9 mouse cellular contexts compared by ENCODE assay signal in genomic region chr11:76363178-76363577, GRCm38 (mm10). TPM values are rescaled to one million over a fixed set of nuclear protein-coding genes. Genes with fewer than 3 reads are reported as not detected.
A peak's percentile ranks its signal among the peaks of the same experiment; 100 is the strongest.
DNase-seq lines count a peak whose midpoint lies in the region; ATAC-seq and TF ChIP-seq lines count a peak whose summit lies in the region.
"Had no signal": no experiment of that assay in that cellular context is flagged by ENCODE, and none has a peak within 500 bp of the region (broad histone marks: within the 10 kb centered on the region; RNA-seq: fewer than 3 reads in every experiment).

No protein-coding gene starts in this region.

- DNase-seq in forebrain, embryonic 10.5 days (ENCODE audit: extremely low spot score, low spot score), result no peak
- no peak for DNase-seq in lung, postnatal 0 days (ENCODE audit: low spot score)
- no peak for DNase-seq in hindbrain, postnatal 0 days (ENCODE audit: low spot score)
- no peak for DNase-seq in frontal cortex, postnatal 25 days (ENCODE audit: low spot score in 2 of 2)

- peak overlapping the region; percentile 76 for H3K27ac ChIP-seq in forebrain, embryonic 10.5 days
- no peak overlapping the region for H3K27ac ChIP-seq in forebrain, embryonic 16.5 days (ENCODE audit: low read length)
- 0 out of 2 replicates have a peak overlapping the region, but pooled peaks have one; percentile 20 for H3K27ac ChIP-seq in lung, embryonic 15.5 days
- H3K27ac ChIP-seq in lung, postnatal 0 days (ENCODE audit: low read length), result no peak overlapping the region
- peak overlapping the region; percentile 45; the same call in 1 of the 2 replicates for H3K27ac ChIP-seq in hindbrain, postnatal 0 days
- H3K27ac ChIP-seq in stomach, embryonic 15.5 days, result peak overlapping the region; percentile 33

- peak overlapping the region; percentile 29 for H3K4me3 ChIP-seq in forebrain, embryonic 10.5 days
- no peak overlapping the region for H3K4me3 ChIP-seq in forebrain, embryonic 16.5 days (replicated peaks; ENCODE audit: low read length)
- no peak overlapping the region for H3K4me3 ChIP-seq in lung, embryonic 15.5 days
- no peak overlapping the region for H3K4me3 ChIP-seq in lung, postnatal 0 days (ENCODE audit: low read depth, low read length)
- no peak overlapping the region for H3K4me3 ChIP-seq in hindbrain, postnatal 0 days (ENCODE audit: low read length)
- H3K4me3 ChIP-seq in stomach, embryonic 15.5 days (replicated peaks), result no peak overlapping the region
- H3K4me3 ChIP-seq: erythroblast, embryonic 14.5 days had no signal

- no peaks in the 10 kb centered on the region for H3K9me3 ChIP-seq in forebrain, embryonic 10.5 days
- no peaks in the 10 kb centered on the region for H3K9me3 ChIP-seq in forebrain, embryonic 16.5 days (ENCODE audit: control insufficient read depth, low read length)
- H3K9me3 ChIP-seq in lung, embryonic 15.5 days, result no peaks in the 10 kb centered on the region
- H3K9me3 ChIP-seq in lung, postnatal 0 days (ENCODE audit: low read length), result no peaks in the 10 kb centered on the region
- H3K9me3 ChIP-seq in hindbrain, postnatal 0 days (ENCODE audit: low read length), result no peaks in the 10 kb centered on the region
- H3K9me3 ChIP-seq in stomach, embryonic 15.5 days, result no peaks in the 10 kb centered on the region

- TF ChIP-seq EP300 in lung, postnatal 0 days (IDR thresholded peaks at IDR 0.05), result no peak

- peaks cover 28% of the 10 kb centered on the region for H3K36me3 ChIP-seq in forebrain, embryonic 10.5 days (replicated peaks)
- no peaks in the 10 kb centered on the region for H3K36me3 ChIP-seq in forebrain, embryonic 16.5 days (ENCODE audit: control insufficient read depth, insufficient read depth)
- H3K36me3 ChIP-seq in lung, embryonic 15.5 days, result no peaks in the 10 kb centered on the region
- H3K36me3 ChIP-seq in lung, postnatal 0 days (ENCODE audit: insufficient read depth, low read length), result no peaks in the 10 kb centered on the region
- no peaks in the 10 kb centered on the region for H3K36me3 ChIP-seq in hindbrain, postnatal 0 days (ENCODE audit: insufficient read depth, low read length)
- H3K36me3 ChIP-seq in stomach, embryonic 15.5 days, result no peaks in the 10 kb centered on the region

- H3K4me1 ChIP-seq in forebrain, embryonic 10.5 days, result peaks cover 80% of the 10 kb centered on the region
- H3K4me1 ChIP-seq in forebrain, embryonic 16.5 days (replicated peaks; ENCODE audit: control insufficient read depth, insufficient read depth, low read length), result peaks cover 20% of the 10 kb centered on the region
- H3K4me1 ChIP-seq in lung, embryonic 15.5 days, result peaks cover 41% of the 10 kb centered on the region
- H3K4me1 ChIP-seq in lung, postnatal 0 days (ENCODE audit: insufficient read depth, low read depth, low read length), result no peaks in the 10 kb centered on the region
- H3K4me1 ChIP-seq in hindbrain, postnatal 0 days (ENCODE audit: insufficient read depth, low read length), result peaks cover 18% of the 10 kb centered on the region
- H3K4me1 ChIP-seq in stomach, embryonic 15.5 days, result peaks cover 25% of the 10 kb centered on the region

- H3K27me3 ChIP-seq in forebrain, embryonic 10.5 days (ENCODE audit: poor library complexity, severe bottlenecking), result no peaks in the 10 kb centered on the region
- no peaks in the 10 kb centered on the region for H3K27me3 ChIP-seq in forebrain, embryonic 16.5 days (replicated peaks; ENCODE audit: control insufficient read depth, insufficient read depth, low read length)
- no peaks in the 10 kb centered on the region for H3K27me3 ChIP-seq in lung, embryonic 15.5 days
- no peaks in the 10 kb centered on the region for H3K27me3 ChIP-seq in lung, postnatal 0 days (replicated peaks; ENCODE audit: insufficient read depth, low read length)
- no peaks in the 10 kb centered on the region for H3K27me3 ChIP-seq in hindbrain, postnatal 0 days (ENCODE audit: insufficient read depth, low read length)
- H3K27me3 ChIP-seq in stomach, embryonic 15.5 days (replicated peaks), result no peaks in the 10 kb centered on the region

- no peak overlapping the region for H3K9ac ChIP-seq in forebrain, embryonic 16.5 days (replicated peaks; ENCODE audit: low read depth, low read length)
- no peak overlapping the region for H3K9ac ChIP-seq in lung, embryonic 15.5 days
- no peak overlapping the region for H3K9ac ChIP-seq in lung, postnatal 0 days (replicated peaks; ENCODE audit: low read depth)
- H3K9ac ChIP-seq in hindbrain, postnatal 0 days (replicated peaks; ENCODE audit: low read length), result no peak overlapping the region
- no peak overlapping the region for H3K9ac ChIP-seq in stomach, embryonic 15.5 days

- TF ChIP-seq CTCF in lung, postnatal 0 days (IDR thresholded peaks at IDR 0.05), result no peak
- TF ChIP-seq CTCF in hindbrain, postnatal 0 days (IDR thresholded peaks at IDR 0.05; ENCODE audit: low read depth), result no peak

- H3K4me2 ChIP-seq in forebrain, embryonic 16.5 days (ENCODE audit: low read length), result no peak overlapping the region
- no peak overlapping the region for H3K4me2 ChIP-seq in lung, embryonic 15.5 days
- no peak overlapping the region for H3K4me2 ChIP-seq in lung, postnatal 0 days (replicated peaks; ENCODE audit: low read depth, low read length)
- no peak overlapping the region for H3K4me2 ChIP-seq in hindbrain, postnatal 0 days (ENCODE audit: low read depth, low read length)
- H3K4me2 ChIP-seq in stomach, embryonic 15.5 days, result no peak overlapping the region

- 20% methylated on average over 6 of the region's 6 CpGs for WGBS in forebrain, embryonic 10.5 days
- WGBS in forebrain, embryonic 16.5 days, result 17% methylated on average over 6 of the region's 6 CpGs
- WGBS in lung, embryonic 15.5 days, result 6% methylated on average over 6 of the region's 6 CpGs
- WGBS in lung, postnatal 0 days, result 28% methylated on average over 6 of the region's 6 CpGs
- WGBS in hindbrain, postnatal 0 days, result 18% methylated on average over 6 of the region's 6 CpGs
- 28% methylated on average over 6 of the region's 6 CpGs for WGBS in stomach, embryonic 15.5 days

- no peak for ATAC-seq in forebrain, embryonic 16.5 days
- no peak for ATAC-seq in lung, embryonic 15.5 days (ENCODE audit: borderline replicate concordance, extremely low read depth, low FRiP score, low TSS enrichment)
- no peak for ATAC-seq in lung, postnatal 0 days
- ATAC-seq in hindbrain, postnatal 0 days, result peak; percentile 49; the same call in 1 of the 2 replicates
- 0 out of 2 replicates have a peak, but pooled peaks have one; percentile 45 for ATAC-seq in stomach, embryonic 15.5 days (ENCODE audit: insufficient read depth, low FRiP score, low read depth)
- no peak for ATAC-seq in erythroblast, adult 5-6 weeks (replicated peaks; ENCODE audit: low FRiP score, poor library complexity, severe bottlenecking)

RNA-seq across cellular contexts. Expression of gene Nxn, which starts 35.8 kb away (rescaled TPM):
- 55.4 and 62.3 TPM in 2 replicates for polyA plus RNA-seq in forebrain, embryonic 10.5 days (2016; fragmentation: Nextera tagmentation; extraction: Ambion mirVana)
- polyA plus RNA-seq in forebrain, embryonic 16.5 days (2015; fragmentation: Nextera tagmentation; extraction: Ambion mirVana), result 14.5 and 15.6 TPM in 2 replicates
- 24.0 and 24.4 TPM in 2 replicates for polyA plus RNA-seq in lung, embryonic 15.5 days (2015; fragmentation: Nextera tagmentation; extraction: Ambion mirVana)
- polyA plus RNA-seq in lung, postnatal 0 days (2015; fragmentation: Nextera tagmentation; extraction: Ambion mirVana), result 11.7 and 11.9 TPM in 2 replicates
- total RNA-seq in hindbrain, postnatal 0 days (2014; rRNA removed), result 36.6 and 41.3 TPM in 2 replicates
- 21.2 and 22.3 TPM in 2 replicates for polyA plus RNA-seq in hindbrain, postnatal 0 days (2015; fragmentation: Nextera tagmentation; extraction: Ambion mirVana)
- polyA plus RNA-seq in stomach, embryonic 15.5 days (2015; fragmentation: Nextera tagmentation; extraction: Ambion mirVana), result 35.1 and 37.9 TPM in 2 replicates
- 5.0 and 9.0 TPM in 2 replicates for total RNA-seq in erythroblast, adult 5-6 weeks (2015; ENCODE audit: low replicate concordance)
- 3.2 and 3.7 TPM in 2 replicates for total RNA-seq in erythroblast, adult 5-6 weeks (2017; ENCODE audit: low replicate concordance)

RNA-seq across cellular contexts. Expression of gene Timm22, which starts 43.6 kb away (rescaled TPM):
- 127 and 128 TPM in 2 replicates for polyA plus RNA-seq in forebrain, embryonic 10.5 days (2016; fragmentation: Nextera tagmentation; extraction: Ambion mirVana)
- 94.0 and 101 TPM in 2 replicates for polyA plus RNA-seq in forebrain, embryonic 16.5 days (2015; fragmentation: Nextera tagmentation; extraction: Ambion mirVana)
- polyA plus RNA-seq in lung, embryonic 15.5 days (2015; fragmentation: Nextera tagmentation; extraction: Ambion mirVana), result 105 and 106 TPM in 2 replicates
- polyA plus RNA-seq in lung, postnatal 0 days (2015; fragmentation: Nextera tagmentation; extraction: Ambion mirVana), result 64.4 and 81.7 TPM in 2 replicates
- 49.8 and 112 TPM in 2 replicates for total RNA-seq in hindbrain, postnatal 0 days (2014; rRNA removed)
- 104 and 106 TPM in 2 replicates for polyA plus RNA-seq in hindbrain, postnatal 0 days (2015; fragmentation: Nextera tagmentation; extraction: Ambion mirVana)
- polyA plus RNA-seq in stomach, embryonic 15.5 days (2015; fragmentation: Nextera tagmentation; extraction: Ambion mirVana), result 92.5 and 96.5 TPM in 2 replicates
- 5.4 and 6.3 TPM in 2 replicates for total RNA-seq in erythroblast, adult 5-6 weeks (2015; ENCODE audit: low replicate concordance)
- 1.6 and 1.7 TPM in 2 replicates for total RNA-seq in erythroblast, adult 5-6 weeks (2017; ENCODE audit: low replicate concordance)

Comparison
In these comparisons a context has a peak if more than half of its experiments do, and no peak if none do; other contexts are left out.
1. H3K27ac ChIP-seq: peak in forebrain, embryonic 10.5 days (single experiment), lung, embryonic 15.5 days (single experiment), hindbrain, postnatal 0 days (single experiment) and stomach, embryonic 15.5 days (single experiment); none in forebrain, embryonic 16.5 days (single experiment) and lung, postnatal 0 days (single experiment).
2. ATAC-seq: peak in hindbrain, postnatal 0 days (single experiment) and stomach, embryonic 15.5 days (single experiment); none in forebrain, embryonic 16.5 days (single experiment), lung, embryonic 15.5 days (single experiment), lung, postnatal 0 days (single experiment) and erythroblast, adult 5-6 weeks (single experiment).